Mouse (Mus musculus): ENCODE results near the gene Tmem86b.

Gene Tmem86b

DNA sequence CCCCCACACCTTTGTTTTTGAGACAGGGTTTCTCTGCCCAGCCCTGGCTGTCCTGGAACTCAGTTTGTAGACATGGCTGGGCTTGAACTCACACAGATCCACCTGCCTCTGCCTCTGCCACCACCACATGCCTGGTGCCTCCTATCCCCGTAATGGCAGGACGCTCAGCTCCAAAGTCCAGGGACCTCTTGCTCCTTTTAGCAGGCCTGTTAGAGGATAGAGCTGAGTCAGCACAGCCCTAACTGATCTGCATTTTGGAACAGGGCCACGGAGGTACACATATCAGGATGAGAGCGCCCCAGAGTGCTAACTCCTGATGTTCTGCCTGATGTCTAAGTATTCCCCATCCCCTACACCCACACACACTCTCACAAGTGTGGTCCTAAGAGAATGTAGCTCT lies at the start of gene Tmem86b:
Gene Tmem86b (minus strand): TSS at position 392 of the 400 bp plus-strand sequence.
- no peak for DNase-seq

DNA sequence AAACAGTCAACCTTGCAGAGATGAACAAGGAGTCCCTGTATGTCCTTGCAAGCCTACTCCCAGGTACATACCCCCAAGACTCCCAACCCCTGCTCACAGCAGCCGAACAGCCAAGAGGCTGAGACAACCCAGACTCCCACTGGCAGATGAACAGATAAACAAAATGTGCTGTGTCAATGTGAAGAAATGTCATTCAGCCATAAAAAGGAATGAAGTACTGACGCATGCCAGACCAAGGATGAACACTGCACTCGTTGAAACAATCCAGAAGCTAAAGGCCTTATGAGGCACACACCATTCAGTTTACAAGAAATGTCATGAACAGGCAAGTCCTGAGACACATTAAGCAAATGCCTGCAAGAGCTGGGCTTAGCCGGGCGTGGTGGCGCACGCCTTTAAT lies 44.0 kb upstream of the Tmem86b start:
- DNase-seq, result no peak

DNA sequence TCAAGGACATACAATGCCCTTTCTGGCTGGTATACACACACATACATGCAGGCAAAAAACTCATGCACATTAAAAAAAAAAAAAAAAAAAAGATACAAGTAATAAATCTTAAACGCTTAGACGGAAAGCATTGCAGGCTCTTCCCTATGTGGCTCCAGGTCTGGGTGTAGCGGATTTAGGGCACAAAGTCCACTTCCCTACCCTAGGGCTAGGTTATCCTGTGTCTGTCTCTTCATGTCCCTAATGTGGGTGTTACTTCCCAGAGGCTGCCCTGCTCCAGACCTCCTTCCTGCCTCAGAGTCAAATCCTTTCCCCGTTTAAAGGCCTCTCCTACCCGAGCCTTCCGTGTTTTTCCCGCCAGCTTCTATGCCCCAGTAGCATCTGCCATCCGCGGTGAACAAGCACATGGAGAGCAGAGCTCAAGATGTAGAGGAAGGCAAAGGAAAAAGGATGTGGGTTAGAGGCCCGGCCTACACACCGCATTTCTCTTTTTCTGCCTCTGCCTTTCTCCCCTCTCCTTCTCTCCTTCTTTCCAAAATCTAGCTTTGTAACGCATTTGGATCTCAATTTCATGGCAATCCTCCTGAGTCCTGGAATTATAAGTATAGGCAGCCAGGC lies 43.0 kb upstream of the Tmem86b start:
- DNase-seq, result no peak

DNA sequence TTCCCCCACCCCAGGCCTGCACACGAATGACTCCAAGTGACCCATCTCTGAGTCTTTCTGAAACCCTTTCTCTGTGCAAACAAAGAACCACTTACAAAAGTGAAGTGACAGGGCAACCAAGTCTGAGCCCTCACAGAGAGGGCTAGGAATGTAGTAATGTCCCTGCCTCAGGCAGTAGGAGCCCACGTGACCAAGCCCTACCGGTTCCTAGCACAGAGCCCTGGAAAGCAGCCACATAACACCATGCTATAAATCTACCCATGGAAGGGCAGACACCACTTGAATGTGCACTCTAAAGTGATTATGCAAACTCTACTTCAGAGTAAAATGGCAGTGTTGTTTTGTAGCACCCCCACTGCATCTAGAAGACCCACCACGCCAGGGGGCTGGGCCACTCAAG lies 40.7 kb upstream of the Tmem86b start:
- no peak for DNase-seq

DNA sequence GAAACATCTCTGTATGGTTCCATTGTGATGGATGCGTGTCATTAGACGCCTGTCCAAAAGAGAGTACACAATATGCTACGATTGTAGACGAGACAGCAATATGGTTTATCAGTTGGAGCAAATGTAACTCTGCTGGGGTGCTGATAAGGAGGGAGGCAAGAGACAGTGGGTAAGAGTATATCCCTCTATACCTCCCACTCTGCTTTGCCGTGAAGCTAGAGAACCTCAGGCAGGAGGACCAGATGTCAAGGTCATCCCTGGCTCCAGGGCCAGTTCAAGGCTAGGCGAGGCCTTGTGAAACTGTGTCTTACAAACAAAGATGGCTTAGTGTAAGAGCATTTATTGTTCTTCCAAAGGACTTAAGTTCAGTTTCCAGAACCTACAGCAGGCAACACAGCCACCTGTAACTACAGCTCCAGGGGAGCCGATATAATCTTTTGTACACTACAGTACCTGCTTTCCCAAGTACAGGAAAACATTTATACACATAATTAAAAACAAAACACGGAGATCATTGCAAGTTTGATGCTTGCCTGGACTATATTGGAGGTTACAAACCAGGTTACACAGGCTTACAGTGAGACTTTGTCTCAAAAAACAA lies 39.5 kb upstream of the Tmem86b start:
- no peak for DNase-seq

DNA sequence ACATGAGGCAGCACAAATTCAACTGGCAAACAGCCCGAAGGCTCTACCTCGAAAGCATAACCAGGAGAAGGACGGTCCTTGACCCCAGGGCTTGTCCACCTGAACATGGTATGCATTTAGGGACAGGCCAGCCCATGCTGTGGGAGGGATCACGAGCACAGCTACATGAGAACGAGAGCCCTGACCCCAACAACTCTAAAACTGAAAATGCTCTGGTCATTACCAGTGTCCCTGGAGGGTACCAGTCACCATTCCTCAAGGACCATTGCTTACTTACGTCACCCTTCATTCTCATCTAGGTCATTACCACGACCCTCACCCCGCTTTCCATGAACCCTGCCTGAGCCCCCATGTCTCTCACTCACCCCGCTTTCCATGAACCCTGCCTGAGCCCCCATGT lies 37.9 kb upstream of the Tmem86b start:
- no peak for DNase-seq

DNA sequence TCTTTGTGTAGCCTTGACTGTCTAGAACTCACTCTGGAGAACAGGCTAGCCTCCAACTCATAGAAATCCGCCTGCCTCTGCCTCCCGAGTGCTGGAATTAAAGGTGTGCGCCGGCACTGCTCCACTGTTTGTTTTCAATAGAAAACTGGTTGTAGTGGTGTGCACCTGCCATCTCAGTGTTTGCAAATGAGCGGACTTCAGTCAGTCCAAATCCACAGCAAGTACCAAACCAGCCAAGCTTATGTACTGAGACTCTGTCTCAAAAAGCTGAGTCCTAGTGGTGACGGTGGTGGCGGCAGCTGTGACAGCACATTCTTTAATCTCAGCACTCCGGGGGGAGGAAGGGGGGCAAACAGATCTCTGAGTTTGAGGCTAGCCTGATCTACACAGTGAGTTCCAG lies 37.3 kb upstream of the Tmem86b start:
- DNase-seq, result no peak

DNA sequence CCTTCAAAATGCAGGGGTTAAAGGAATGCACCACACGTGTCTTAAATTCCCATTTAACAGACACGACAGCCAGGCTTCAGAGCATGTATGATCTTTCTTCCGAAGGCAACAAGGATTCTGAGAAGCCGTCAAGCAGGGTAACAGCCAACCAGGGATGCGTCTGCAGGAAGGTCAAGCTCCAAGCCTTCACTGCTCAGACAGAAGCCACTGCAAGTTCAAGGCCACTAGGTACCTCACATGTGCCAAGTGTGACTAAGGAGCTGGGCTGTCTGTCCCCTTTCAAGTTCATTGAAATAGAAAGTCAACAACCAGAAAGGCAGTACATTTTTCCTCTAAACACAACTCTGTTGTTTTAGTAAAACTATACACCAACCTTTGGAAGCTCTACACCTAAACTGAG lies 35.6 kb upstream of the Tmem86b start:
- DNase-seq, result no peak

DNA sequence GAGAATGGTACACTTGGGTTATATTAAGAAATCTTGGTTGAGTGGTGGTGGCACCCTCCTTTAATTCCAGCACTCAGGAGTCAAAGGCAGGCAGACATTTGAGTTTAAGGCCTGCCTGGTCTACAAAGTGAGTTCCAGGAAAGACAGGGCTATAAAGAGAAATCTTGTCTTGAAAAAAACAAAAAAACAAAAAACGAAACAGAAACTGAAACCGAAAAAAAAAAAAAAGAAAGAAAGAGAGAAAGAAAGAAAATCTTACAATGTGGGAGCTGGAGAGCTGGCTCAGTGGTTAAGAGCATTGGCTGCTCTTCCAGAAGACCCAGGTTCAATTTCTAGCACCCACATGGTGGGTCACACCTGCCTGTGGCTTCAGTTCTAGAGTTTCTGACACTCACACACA lies 32.5 kb upstream of the Tmem86b start:
- no peak for DNase-seq

DNA sequence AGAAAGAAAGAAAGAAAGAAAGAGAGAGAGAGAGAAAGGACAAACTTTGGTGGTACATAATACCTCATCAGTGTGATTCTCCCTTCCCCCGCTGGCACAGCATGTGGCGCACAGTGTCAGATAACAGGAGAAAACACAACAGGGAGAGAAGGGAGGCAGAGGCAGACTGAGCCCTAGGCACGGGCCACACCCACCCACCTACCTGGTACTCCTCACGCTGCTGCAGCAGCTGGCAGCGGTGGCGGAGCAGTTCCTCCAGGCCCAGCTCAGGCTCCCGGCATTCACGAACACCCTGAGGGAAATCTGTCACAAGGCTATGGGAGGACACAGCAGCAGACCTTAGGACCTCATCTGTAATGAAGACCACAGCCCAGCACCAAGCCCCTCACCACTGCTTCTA lies 32.0 kb upstream of the Tmem86b start:
- no peak for DNase-seq

DNA sequence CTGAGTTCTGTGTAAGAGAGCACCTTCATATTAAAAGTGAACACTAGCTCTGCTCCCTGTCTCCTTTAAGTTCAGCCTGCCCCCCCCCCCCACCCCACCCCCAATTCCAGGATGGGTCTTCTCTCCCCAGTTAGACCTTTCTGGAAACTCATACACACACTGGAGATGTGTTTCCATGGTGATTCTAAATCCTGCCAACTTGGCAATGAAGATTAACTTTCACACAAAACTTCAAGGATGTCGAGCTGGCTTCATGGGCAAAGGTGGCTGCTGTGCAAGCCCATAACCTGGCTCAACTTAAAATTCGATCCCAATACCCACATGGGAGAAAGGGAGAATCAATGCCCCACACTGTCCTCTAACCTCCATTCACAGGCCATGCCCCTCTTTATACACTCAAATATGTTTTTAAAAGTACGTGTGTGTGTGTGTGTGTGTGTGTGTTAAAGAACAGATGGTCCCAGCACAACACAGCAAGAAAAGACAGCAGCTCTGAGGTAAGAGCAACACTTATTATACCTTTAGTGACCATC lies 28.8 kb upstream of the Tmem86b start:
- DNase-seq, result no peak

DNA sequence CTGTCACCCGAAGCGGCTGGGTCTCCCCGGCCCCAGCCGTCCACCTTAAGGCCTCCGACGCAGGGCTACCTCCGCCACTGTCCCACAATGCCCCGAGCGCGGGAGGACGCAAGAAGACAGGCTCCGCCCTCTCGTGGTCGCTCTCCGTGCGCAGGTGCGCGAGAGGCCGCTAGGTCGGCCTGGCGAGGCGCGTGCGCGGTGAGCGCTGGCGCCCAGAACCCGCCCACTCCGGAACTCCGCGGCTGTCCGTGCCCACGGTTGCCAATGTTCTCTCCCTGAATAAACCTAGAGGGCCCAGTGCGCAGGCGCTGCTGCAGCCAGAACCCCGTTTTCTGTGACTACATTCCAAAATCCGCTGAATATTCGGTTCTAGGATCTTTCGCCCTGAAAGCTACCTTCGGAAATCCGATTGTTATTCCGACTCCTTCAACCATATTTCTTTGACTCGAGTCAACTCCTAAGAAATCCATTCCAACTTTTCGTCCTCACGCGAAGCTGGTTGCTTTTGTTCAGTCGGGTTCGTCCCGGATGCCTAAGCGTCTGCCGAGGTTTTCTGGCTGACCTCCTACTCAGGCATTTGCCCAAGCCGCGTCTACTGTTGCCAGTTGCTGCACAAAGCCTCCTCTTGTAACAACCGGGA lies 27.8 kb upstream of the Tmem86b start, which contains the start of gene Ppp6r1:
Gene Ppp6r1 (minus strand): TSS at position 108 of the 640 bp plus-strand sequence.
- DNase-seq, result peak; percentile 99

DNA sequence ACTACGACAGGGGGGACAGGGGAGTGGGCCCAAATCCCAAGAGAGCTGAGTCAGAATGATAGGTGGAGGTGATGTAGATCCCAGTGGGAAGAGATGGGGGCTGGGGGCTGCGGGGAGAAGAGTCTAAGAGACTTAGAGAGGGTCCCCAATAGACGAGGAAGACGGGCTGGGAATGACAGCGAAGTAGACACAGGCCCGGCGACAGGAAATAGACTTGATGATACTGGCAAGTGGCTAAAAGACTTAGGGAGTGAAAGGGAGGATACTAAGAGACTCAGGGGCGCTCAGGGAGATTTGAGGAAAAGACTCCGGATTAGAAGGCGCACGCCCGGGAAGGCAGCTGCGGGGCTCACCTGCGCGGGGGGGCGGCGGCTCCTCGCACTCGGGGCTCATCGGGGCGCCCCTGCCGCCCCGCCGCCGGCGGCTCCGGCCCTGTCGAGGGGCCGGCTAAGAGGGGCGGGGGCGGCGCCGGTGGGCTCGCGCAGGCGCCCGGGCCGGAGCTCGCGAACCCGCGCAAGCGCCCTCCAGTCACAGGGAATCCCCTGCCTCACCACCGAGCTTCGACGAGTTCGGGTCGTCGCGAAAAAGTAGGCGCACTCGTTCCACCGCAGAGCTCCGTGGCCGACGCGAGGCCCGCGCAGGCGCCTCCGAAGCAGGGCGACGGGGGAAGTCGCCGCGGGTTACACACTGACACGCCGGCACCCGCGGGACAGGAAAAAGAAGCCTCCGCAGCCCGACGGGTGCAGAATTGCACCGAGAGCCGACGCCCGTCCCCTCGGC lies 27.1 kb upstream of the Tmem86b start:
- DNase-seq, result no peak

DNA sequence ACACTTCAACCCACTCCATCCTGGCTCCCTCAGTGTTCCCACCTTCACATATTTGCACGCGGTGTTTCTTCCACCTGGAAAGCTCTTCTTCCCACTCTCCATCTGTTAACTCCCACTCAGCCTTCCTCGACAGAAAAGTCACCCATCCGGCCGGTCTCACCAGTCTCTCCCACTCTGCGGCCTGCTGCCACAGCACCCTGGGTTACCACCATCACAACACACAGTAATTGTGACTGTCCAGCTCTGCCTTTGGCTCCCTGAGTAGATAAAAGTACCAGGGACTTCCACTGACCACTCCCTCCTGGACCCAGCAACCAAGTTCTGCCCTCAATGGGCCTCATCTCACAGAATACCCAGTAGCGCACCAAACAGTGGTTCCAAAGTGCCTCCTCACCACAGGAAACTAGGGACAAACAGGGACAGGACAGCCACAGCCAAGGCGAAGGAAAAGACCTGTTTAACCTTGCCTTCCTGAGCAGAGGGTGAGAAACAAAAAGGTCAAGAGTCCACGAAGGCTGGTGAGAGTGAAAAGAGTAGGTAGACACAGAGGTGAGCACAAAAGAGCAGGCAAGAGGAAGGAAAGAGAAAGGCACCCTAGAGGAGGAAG lies 26.4 kb upstream of the Tmem86b start:
- DNase-seq, result peak; percentile 62

DNA sequence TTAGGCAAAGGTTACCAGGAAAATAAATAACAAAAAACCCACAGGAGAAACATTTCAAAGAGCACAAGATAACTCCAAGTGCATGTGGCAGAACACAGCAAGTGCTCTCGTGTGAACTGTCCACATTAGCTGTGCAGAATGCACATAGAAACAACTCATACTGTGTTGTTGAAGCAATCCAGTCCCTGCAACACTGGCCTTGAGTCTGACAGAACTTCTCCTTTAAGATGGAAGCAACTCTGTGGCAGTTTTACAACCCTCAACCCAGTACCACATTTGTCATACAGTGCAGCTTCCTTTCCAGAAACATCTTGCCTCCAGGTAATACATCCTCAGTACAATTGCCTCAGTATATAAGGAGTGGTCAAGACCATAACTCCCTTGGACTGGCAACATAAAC lies 25.6 kb upstream of the Tmem86b start:
- DNase-seq, result no peak

DNA sequence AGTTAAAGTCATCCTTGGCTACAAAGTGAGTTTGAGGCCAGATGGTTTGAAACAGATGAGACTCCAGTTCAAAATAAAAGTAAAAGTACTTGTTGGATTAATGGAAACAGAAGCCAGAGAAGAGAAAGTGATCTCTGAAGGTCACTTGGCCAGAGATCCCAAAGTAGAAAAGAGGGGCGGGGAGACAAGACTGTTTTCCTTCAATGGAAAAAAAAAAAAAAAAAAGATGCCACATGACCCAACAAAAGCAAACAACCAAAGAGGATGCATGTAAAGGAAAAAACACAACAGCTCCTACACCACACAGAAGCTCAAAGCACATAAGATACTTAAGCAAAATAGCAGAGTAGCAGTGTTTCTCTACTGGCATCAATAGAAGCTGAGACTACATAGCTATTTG lies 24.7 kb upstream of the Tmem86b start:
- DNase-seq, result no peak

DNA sequence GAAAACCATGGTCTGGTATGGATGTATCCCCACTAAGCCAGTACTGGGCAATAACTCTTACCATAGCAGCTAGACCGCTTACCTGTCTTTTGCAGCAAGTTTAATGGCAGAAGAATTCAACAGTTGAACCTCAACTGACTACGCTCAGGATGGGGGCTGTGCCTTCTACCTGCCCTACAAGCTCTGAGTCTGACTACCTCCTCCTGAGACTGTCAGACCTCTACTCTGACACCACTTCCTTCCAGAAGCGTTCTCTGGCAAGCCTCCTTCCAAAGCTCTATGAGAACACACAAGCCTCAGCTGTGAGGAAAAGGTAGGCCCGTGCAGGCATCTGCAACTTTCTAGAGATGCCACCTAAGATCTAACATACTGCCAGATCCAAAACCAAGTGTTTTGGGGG lies 24.2 kb upstream of the Tmem86b start:
- DNase-seq, result no peak

DNA sequence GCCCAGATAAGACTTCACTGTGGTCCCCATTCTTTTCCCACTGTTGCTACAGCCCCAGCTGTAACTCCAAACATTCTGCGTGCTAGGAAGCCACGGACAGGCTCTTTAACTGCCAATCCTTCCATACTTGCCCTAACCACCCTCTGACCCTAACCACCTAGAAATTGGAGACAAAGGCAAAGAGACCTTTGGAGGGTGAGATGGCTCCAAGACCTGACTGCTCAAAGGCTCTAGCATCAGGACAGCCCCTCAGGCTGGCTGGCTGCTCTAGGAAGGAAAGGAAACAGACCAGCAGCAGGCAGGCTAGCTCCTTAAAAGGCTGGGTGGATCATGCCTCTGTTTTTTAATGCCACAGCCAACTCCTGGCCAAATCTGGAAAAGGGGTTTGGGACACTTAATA lies 23.0 kb upstream of the Tmem86b start:
- DNase-seq, result no peak

DNA sequence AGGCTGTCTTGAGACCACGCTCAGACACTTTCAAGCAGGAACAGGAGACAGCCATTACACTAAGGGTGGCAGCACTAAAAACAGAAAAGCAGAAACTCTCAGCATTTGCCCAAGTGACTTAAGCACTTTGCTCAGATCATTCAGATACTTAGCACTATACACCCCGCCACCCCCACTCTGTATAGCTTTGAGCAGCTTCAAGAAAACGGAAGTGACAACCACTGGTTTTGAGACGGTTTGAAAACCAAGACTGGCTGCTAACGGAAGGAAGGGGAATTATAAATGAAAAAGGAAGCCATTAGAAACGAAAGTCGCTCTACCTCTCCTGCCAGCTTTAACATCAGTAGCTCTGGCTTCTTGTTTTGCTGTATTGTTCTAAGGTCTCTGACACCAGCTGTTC lies 22.6 kb upstream of the Tmem86b start:
- no peak for DNase-seq

DNA sequence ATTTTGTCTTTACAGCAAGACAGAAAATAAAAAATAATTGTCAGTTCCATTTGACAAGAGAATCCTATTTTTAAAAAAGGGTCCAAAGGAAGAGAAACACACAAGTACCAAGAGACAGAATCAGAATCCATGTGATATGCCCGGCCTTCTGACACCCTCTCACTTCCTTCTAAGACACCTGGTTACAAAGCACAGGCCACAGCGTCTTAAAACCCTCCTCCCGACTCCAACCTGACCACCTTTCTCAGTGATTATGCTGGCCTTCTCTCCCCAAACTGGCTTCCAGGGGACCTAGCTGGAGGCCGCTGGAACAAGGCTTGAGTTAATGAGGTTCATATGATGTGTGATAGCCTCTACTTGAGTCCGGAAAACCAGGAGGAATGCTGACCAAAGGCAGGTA lies 22.1 kb upstream of the Tmem86b start:
- no peak for DNase-seq

DNA sequence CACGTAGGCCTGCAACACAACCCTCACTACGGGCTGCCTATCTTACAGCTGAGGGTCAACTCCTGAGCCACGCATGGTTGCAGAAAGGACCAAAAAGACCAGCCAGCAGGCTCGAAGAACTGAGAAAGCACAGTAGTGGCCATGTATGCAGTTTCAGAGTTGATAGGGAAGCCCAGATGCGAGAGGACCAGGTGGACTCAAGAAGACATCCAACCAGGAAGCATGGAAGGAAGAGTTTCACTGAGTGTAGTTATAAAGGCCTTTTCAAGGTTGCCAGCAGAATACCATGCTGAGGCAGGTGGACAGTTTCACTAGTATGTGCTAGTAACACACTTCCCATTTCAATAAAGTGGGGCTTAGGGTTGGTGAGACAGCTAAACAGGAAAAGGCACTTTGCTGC lies 21.5 kb upstream of the Tmem86b start:
- no peak for DNase-seq

DNA sequence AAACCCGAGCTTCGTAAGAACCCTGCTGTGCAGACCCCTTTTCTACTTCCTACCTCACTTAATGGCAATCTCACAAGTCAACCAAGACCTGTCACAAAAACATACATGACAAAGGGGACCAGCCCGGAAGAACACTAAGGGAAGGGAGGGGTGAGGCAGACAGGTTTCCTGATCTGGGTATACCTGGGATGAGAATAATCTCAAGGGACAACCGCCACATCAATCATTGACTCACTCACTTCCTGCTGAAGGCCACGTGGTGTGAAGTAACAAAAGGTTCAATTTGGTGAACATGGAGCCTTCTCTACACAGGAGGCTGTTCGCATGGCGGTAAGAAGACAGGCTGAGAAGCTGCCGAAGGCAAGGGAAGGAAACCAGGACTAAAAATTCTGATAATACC lies 20.4 kb upstream of the Tmem86b start:
- DNase-seq, result no peak

DNA sequence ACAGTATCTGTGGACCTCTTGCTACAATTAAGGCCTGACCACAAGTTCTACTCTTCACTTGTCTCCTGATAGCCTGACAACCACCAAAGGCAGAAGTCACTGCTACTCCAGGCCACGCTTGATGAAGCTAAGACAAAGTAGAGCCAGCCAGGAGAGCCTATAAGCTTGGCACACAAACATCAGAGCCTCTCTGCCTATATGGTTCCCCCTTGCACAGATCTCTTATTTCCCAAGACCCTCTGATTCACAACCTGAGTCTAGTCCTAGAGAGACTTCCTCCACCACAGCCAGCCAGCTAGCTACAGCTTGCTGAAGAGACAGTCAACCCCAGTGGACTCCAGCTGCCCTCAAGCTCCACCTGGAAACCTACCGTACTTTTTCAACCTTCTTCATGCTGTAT lies 16.8 kb upstream of the Tmem86b start:
- DNase-seq, result no peak

Measured in right cerebral cortex, postnatal 25 days (tissue).